Mouse (Mus musculus): ENCODE data around the gene Gm17949.

- peak; percentile 95 for TF ChIP-seq POLR2A (IDR thresholded peaks at IDR 0.05; ENCODE audit: insufficient read depth, low read depth, low read length)
- TF ChIP-seq CTCF (IDR thresholded peaks at IDR 0.05) = peak; percentile 24
- peak; percentile 66; the same call in 1 of the 2 replicates for TF ChIP-seq EP300 (IDR thresholded peaks at IDR 0.05; ENCODE audit: insufficient read depth, low read depth, low read length)
These were observed 20.6 kb downstream of the Gm17949 start for GRCm38 (mm10) chr17:57031661-57032420.

Measured in heart, adult 2 months (tissue).